Mouse (Mus musculus): ENCODE results near the gene Itga4. TPM values are rescaled to one million over a fixed set of nuclear protein-coding genes. Genes with fewer than 3 reads are reported as not detected.

Gene Itga4
- 29.4 TPM for polyA plus RNA-seq (2014; fragmentation: Illumina TruSeq; extraction: RNeasy Lipid Tissue Mini Kit (QIAGEN cat#74804); ENCODE audit: low read depth, low replicate concordance)

GRCm38 (mm10) chr2:79255192-79256000 lies at the start of gene Itga4:
TSS of gene Itga4 (plus strand) at chr2:79255426.

Other genes starting within 250 kb of the Itga4 start
- gene Neurod1, start 201.3 kb downstream of the Itga4 start, polyA plus RNA-seq (2014; fragmentation: Illumina TruSeq; extraction: RNeasy Lipid Tissue Mini Kit (QIAGEN cat#74804); ENCODE audit: low read depth, low replicate concordance) = 8.5 TPM
- gene Cerkl, start 201.4 kb downstream of the Itga4 start, polyA plus RNA-seq (2014; fragmentation: Illumina TruSeq; extraction: RNeasy Lipid Tissue Mini Kit (QIAGEN cat#74804); ENCODE audit: low read depth, low replicate concordance) = 1.6 TPM